Mouse (Mus musculus) left cerebral cortex, adult 2 months (tissue): Measurements from ENCODE around the gene Tysnd1. TPM values are rescaled to one million over a fixed set of nuclear protein-coding genes. Genes with fewer than 3 reads are reported as not detected.

Source experiments
- DNase-seq, 2 experiments: peaks; one replicate each; pipeline ENCODE4 v3.0.0; 2021 to 2022; ENCODE audit warnings: low spot score in 2 of 2, mixed read lengths in 1 of 2; ENCODE audit errors: extremely low spot score in 1 of 2
- H3K27ac ChIP-seq: fragments of 200-600 bp; 2 replicates; pipeline ENCODE4 v1.8.1; 2022
- H3K4me3 ChIP-seq: fragments of 200-600 bp; 2 replicates; pipeline ENCODE4 v1.8.1; 2022
- CTCF ChIP-seq: fragments of 200-600 bp; IDR thresholded peaks from 2 replicates; pipeline ENCODE4 v1.8.1; 2022; ENCODE audit warnings: antibody characterized with exemption, mild to moderate bottlenecking, moderate library complexity
- intact Hi-C: fragments of 180-260 bp; cut with DNase I; formaldehyde crosslinking; loops from one replicate; pipeline ENCODE4 v1.15.1; 2025
- total RNA-seq, 2 experiments: library from RNA; stranded (reverse); gene quantifications; 2 replicates each; pipeline ENCODE4 v1.2.3; 2021

The Tysnd1 gene
- total RNA-seq, 2 experiments from 2014 or later = 22.7 to 23.3 TPM

DNA sequence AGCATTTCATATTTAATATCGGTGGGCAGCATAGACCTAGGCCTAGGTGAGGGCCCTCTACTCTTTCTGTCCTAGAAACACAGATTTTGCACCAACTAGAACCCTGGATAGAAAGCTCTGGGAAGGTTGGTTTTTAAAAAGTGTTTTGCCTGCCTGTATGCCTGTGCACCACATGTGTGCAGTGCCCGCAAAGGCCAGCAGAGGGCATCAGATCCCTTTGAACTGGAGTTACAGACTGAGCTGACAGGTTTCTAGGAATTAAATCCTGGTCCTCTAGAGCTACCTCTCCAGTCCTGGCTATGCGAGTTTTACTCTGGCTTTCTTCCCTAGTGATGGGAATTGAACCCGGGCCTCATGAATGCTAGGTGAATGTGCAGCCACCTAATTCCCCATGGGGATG lies 49.8 kb downstream of the Tysnd1 start:
- DNase-seq = no peak

DNA sequence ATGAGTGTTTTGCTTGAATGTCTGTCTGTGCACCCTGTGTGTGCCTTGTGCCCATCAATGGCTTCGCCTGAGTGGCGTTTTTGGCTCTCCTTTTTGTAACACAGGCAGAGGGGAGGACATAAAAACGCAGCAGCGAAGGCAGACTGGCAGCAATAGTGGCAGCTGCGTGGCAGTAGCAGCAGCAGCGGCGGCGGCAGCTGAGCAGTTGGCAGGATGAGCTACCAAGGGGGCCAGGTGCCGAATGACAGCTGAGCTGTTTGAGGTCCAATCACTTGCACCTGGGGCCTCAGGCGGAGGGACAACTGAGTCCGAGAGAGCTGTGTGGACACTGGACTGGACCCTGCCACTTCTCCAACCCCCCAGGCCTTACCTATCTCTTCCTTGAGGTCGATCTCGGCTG lies 52.0 kb downstream of the Tysnd1 start:
- intact Hi-C loops = no loop called here
- DNase-seq = no peak

More for the DNA sequence above, 49.8 kb downstream of the Tysnd1 start:
- H3K27ac ChIP-seq = no peak overlapping the region
- H3K4me3 ChIP-seq = no peak overlapping the region
- intact Hi-C loops = no loop called here
- TF ChIP-seq CTCF = peak; percentile 36

GRCm38 (mm10) chr10:61750014-61750413 lies 54.7 kb downstream of the Tysnd1 start:
- intact Hi-C loops = no loop called here
- no peak overlapping the region for H3K27ac ChIP-seq
- DNase-seq = no peak

More for the DNA sequence above, 52.0 kb downstream of the Tysnd1 start:
- no peak overlapping the region for H3K27ac ChIP-seq
- H3K4me3 ChIP-seq = no peak overlapping the region
- no peak for TF ChIP-seq CTCF

GRCm38 (mm10) chr10:61751534-61752219 lies 56.4 kb downstream of the Tysnd1 start:
- intact Hi-C loops = no loop called here
- no peak for DNase-seq
- TF ChIP-seq CTCF = no peak
- H3K27ac ChIP-seq = no peak overlapping the region
- no peak overlapping the region for H3K4me3 ChIP-seq

More at GRCm38 (mm10) chr10:61750014-61750413, 54.7 kb downstream of the Tysnd1 start:
- no peak for TF ChIP-seq CTCF
- H3K4me3 ChIP-seq = no peak overlapping the region

Other genes starting within 250 kb of the Tysnd1 start
- 10 to 100 TPM; 45.2 to 47.5 TPM for gene Eif4ebp2, start 242.9 kb upstream of the Tysnd1 start, total RNA-seq
- 10 to 100 TPM; 17.6 to 18.2 TPM for gene Lrrc20, start 219.7 kb upstream of the Tysnd1 start, total RNA-seq
- 1 to 10 TPM; 1.9 to 2.2 TPM for gene Npffr1, start 100.0 kb upstream of the Tysnd1 start, total RNA-seq
- gene Ppa1, start 47.0 kb upstream of the Tysnd1 start, total RNA-seq = 100 to 1,000 TPM; 100 to 115 TPM
- gene Sar1a, start 15.2 kb upstream of the Tysnd1 start, total RNA-seq = 100 to 1,000 TPM; 122 to 126 TPM
- 10 to 100 TPM in 1 of 2 experiments, 1 to 10 TPM in 1; 6.7 to 10.3 TPM for gene Aifm2, start 19.7 kb downstream of the Tysnd1 start, total RNA-seq
- gene H2afy2, start 88.6 kb downstream of the Tysnd1 start, total RNA-seq = 10 to 100 TPM; 22.7 to 23.8 TPM